Mouse (Mus musculus) embryo, embryonic 11.5 days (tissue): ENCODE measurements around the gene Aven.

Experiments
- DNase-seq: peaks from one replicate; pipeline ENCODE4 v3.0.0-alpha.2; 2012; ENCODE audit warnings: low read depth, low spot score

The Aven gene

DNA sequence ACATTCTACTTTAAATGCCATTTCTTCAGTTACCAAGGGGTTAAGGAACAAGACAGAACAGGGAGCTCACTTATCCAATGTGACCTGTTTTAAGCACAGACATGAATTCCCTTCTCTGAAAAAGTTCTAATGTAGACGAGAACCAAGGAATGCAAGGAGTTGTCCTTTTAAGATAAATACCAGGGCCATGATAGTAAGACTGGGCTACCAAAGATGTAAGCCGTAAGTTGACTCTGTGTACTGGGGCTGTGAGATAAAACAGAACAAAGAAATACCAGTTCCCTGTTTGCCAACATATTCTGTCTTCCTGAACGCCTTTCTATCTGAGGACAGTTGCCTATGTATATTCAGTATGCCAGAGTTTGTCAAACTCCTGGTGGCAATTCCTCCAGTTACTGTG, 176.7 kb downstream of the Aven start:
- DNase-seq = no peak

DNA sequence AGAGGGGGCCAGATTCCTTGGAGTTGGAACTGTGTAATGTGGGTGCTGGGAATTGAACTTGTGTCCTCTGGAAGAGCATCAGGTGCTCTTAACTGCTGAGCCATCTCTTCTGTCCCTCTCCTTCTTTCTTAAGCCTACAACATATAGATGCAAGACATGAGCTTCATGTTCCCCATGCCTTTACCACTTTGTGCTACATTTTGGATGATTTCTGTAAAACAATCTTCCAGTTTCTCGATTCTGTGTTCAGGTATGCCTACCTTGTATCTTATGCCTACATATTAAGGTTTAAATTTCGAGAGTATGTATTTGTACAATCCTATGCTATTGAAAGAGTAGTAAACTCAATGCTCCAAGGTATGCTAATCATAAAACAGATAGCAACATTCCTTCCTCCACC, 183.4 kb downstream of the Aven start:
- DNase-seq = no peak

DNA sequence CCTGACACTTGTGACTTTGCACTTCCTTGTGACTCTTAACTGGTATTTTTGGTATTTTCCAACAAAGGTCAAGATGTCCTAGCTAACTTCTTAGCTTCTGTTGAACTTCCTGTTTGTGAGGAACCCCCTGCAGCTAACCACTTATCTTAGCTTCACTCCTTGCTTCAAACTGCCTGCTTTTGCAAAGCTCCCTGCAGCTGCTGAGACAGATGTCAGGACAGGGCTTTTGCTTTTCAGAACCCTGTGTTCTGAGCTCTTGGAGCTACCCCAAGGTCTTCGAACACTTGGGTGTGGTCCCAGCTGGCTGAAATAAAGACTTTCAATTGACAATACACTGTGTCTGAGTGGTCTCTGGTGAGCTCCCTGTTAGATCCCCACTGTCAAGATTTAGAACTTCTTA, 184.0 kb downstream of the Aven start:
- no peak for DNase-seq

DNA sequence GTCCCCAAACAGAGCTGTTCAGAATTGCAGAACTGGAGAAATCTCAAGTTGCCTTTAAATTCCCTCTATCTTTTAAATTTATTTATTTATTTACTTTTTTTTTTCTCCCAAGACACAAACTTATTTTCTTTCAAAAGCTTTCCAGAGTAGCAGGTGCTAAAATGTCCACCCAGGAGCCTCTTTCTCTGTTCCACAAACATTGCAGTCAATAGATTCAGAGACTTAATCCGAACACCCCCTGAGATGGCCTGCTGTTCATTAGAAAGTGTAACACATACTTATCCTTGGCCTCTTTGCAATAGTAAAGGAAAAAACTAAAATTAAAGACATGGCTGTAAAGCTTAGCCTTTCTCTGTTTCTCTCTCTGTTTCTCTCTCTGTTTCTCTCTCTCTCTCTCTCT, 184.5 kb downstream of the Aven start:
- DNase-seq = no peak

DNA sequence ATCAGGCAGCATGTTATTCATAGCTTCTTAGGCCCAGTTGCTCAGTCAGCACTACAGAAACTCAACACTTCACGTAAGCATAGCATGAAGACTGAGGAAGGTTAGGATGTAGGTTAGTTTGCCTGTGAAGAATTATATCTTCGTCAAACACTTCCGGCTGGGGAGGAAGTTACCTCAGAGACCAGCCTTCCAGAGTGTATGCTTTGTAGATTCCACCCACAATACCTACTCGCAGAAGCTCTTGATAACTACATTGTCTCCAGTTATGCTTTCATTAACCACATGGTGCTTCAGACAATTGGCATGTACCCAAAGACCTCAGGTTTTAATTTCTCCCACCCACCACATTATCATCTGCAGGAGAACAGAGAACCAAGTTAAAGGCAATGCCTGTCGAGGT, 189.1 kb downstream of the Aven start:
- no peak for DNase-seq
